Mouse (Mus musculus): ENCODE results near the gene Tbc1d5.
"Not testable (repeated sequence)": the region's sequence is repeated elsewhere in the genome, so short reads cannot be mapped to it uniquely, and the experiment has no call there.

Gene Tbc1d5

DNA sequence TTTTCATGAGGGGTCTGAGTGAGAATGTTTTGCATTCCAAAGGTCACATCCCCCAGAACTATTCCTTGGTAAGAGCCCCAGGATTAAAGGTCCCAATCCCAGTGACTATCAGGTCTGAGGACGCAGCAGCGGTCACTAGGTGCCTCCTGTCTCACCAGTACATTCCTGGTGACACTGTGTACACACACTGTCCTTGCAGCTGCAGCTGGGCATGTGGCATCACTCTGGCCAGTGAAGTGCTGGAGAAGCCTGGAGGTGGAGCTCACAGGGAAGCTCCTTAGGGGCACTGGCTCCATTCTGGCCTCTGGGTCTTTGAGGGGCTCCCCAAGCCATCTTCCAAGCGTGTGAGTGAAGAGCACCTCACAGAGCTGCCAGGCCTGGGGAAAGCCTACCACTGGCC is 427.2 kb downstream of the Tbc1d5 start:
- no peak for DNase-seq (ENCODE audit: low read depth, low spot score)

DNA sequence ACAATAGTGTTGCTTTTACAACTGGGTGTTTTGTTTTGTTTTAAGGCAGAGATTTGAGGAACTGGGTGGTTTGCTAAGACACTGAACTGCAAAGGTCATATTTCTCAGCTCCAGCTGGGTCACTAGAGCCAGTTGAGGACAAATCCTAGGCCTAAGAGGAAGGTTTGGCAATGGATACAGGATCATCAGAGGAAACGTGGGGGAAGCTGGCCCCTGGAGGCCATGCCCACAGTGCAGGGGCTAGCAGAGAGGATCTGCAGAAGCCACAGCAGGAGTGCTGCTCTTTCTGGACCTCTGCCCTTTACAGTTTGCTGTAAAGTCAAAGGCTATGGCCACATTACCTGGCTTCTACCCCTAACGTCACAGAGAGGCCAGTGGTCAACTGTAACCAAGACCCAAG is 428.3 kb downstream of the Tbc1d5 start:
- DNase-seq (ENCODE audit: low read depth, low spot score) = no peak

DNA sequence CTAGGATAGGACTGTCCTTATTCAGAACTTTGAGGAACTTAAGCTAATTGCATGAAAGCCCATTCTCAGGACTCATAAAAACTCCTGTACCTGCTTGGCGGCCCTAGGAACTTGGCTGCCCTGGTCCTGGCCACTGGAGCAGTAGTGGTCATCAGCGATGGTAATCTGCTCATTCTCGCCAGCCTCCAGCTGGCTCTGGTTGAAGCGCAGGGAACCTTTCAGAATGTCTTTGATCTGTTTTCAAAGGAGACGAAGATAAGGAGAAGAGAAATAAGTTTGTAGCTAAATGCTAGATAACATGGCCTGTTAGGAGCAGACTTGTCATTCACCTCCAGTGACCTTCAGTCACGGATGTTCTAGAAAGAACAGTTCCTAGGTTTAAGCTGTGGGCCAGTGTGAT is 437.8 kb downstream of the Tbc1d5 start:
- DNase-seq (ENCODE audit: low read depth, low spot score) = no peak

DNA sequence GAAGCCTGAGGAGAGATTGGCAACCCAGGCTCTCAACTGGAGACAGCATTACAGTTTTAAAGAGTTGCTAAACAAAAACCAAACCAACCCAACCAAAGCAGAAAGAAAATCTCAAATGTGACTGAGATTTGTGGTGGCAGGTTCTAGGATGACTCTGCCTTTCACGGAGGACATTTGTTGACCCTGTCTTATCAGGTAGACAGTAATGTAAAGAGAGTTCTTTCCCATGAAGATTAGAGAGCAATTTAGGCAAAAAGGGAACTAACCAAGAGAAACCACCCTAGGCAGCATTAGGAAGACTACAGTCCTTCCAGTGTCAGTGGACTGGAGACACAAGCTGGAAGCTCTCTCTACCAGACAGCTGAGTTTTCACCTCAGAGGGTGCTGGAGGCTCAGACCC is 438.3 kb downstream of the Tbc1d5 start:
- no peak for DNase-seq (ENCODE audit: low read depth, low spot score)

DNA sequence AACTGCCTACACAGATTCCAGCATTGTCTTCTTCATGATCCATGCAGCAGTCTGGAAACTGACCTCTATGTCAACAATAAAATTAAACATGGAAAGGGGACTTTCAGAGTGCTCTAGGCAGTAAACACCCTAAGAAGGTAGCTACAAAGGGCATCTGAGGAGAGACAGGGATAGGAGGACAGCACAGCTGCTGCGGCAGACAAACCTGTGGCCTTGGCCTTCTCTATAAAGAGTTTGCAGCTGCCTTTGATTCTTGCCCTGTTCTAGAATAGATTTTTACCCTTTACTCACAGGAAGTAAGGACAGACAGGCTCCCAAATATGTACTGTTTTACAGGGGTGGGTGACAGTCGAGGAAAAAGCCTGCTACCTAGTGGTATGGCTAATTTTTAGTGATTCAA is 440.7 kb downstream of the Tbc1d5 start:
- DNase-seq (ENCODE audit: low read depth, low spot score) = no peak

DNA sequence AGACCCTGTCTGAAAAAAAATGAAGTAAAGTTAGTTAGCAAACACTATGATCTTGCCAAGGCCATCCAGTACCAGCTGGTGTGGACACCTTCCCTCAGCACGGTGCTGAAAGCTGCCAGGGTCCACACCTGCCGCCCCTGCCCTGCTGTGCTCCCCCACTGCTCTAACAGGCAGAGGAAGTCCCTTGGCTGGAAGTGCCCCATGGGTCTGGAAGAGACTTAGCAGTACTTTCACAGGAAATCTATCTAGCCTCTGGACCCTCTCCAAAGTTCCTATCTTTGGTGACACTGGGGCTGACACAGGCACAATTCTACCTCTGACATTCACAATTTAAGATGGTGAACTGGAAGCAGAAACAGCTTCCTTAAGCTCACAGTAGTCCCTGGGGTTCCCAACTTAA is 442.1 kb downstream of the Tbc1d5 start:
- peak; percentile 55 for DNase-seq (ENCODE audit: low read depth, low spot score)

DNA sequence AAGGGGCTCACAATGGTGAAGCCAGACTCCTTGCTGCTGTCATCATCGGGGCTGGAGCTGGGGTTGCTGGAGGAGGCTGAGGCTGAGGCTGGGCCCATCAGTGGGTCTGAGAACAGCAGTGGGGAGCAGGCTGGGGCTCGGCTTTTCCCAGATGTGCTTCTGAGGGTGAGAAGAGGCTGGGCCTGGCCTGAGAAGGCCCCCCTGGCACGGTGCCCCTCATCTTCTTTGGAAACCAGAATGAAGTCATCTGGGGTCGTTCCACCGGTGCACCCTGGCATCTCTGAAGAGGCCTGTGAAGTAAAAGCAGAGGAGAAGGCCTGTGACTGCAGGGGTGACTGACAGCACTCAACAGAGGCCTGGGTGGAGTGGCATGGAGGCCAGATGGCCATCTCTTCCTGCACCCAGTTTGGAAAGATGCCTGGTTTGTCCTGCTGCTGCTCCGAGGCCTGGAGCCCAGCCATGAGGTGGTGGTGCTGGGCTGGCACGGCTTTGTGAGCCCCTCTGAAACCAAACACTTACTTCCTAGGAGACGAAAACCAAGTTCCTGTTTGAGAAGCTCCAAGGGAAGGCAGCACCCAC is 443.1 kb downstream of the Tbc1d5 start:
- peak; percentile 62 for DNase-seq (ENCODE audit: low read depth, low spot score)

DNA sequence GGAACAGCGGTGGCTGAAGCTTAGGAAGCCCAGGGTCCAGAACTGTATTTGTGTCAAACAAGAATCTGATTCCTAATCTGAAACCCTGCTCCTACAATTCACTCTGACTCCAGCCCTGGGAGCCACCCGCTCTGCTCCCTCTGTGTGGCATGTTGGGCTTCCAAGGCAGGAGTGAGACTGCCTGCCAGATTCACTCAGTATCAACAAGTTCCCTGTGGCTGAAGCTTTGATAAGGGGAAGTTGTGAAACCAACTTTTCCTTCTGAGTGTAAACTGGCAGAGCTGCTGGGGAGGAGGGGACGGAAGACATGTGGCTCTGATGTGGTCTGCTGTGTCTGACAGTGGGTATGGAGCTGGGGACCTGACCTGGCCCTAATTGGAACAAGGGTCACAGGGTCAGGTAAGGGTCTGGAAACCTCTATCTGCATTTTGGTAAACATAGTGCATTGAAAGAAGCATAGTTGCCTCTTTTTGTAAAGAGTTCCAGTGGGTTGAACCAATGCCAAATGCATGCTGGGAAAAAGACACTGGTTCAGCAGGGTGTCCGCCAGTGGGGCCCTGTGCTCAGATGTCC is 443.7 kb downstream of the Tbc1d5 start:
- peak; percentile 59 for DNase-seq (ENCODE audit: low read depth, low spot score)

DNA sequence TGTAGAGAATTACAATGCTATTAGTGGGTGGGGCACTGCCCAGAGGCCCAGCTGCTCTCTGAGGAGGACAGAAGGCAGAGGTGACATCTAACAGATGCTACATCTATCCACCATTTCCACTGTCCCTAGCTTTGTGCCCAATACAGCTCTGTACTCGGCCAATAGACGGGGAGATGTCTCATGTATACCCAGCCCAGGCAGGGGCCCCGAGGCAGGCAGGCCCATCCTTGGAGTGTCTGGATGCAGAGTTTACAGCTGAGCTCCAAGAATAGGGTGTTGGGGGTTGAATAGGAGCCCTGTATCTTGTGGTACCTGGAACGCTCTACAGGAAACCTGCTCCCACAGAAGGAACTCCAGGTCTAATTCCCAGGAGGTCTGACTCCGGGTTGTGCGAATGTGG is 444.4 kb downstream of the Tbc1d5 start:
- DNase-seq (ENCODE audit: low read depth, low spot score) = no peak

DNA sequence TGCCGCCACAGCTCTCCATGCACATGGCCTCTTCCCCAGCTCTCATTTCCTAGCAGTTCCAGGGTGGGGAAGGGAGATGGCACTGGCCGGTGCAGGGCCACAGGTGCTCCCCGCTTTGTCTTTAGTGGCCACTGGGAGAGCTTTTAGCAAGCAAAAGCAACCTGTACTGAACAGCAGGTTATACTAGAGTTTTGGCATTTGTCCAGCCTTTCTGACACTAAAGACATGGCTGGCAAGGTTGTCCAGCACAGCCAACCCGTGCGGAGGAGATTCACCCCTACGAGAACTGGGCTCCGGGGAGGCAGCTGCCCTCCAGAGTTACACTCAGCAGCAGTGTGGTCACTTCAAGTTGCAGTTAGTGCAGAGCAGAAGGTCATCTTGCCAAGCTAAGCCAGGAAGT is 445.8 kb downstream of the Tbc1d5 start:
- peak; percentile 47 for DNase-seq (ENCODE audit: low read depth, low spot score)

DNA sequence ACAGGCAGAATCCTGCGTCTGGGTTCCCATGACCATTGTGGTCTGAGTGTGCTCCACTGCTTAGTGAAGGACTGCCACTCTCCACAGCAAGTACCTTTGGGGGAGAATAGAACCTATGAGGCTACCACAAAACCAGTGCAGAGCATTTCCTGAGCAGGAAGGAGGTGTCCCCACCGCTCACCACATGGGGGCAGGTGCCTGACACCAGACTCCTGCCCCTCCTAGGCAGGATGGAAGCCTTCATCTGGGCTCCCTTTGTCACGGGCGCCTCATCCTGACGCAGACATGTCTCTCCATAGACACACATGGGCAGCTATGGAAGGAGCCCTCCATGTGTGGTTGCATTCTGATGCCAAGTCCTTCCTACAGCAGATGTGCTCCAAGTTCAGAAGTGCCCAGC is 447.3 kb downstream of the Tbc1d5 start:
- no peak for DNase-seq (ENCODE audit: low read depth, low spot score)

DNA sequence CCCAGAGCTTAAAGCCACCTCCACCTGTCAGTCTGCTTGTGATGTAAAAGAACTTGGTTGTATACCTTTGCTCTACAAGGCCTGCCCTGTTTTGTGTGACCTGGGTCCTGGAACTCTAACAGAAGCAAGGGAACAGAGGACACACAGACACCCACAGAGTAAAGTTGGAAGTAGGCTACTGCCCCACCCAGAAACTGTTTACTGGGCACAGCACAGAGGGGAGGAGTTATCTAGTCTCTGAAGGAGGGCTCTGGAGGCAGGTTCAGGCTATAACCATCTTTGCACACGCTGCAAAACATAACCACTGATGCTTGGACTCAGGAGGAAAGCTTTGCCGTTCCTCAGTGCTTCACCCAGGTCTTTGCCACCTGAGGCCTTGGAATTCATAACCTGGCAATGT is 448.3 kb downstream of the Tbc1d5 start:
- no peak for DNase-seq (ENCODE audit: low read depth, low spot score)

DNA sequence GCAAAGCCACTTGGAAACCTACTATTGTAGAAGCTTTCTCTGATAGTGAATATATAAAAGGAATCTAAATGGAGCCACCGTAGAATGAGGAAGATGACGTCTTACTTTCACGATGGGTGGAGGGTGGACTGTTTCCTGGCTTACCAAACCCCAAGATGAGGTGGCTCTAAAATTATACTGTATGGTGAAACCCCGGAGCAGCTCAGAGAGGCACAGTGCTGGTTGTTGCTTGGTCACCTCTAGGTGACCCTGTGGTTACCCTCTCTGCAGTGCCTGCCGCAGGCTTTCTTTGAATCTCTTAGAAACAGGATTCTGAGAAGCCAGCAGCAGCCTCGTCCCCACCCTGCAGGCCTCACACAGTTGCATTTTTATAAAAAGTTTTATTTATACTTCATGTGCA is 449.6 kb downstream of the Tbc1d5 start:
- no peak for DNase-seq (ENCODE audit: low read depth, low spot score)

DNA sequence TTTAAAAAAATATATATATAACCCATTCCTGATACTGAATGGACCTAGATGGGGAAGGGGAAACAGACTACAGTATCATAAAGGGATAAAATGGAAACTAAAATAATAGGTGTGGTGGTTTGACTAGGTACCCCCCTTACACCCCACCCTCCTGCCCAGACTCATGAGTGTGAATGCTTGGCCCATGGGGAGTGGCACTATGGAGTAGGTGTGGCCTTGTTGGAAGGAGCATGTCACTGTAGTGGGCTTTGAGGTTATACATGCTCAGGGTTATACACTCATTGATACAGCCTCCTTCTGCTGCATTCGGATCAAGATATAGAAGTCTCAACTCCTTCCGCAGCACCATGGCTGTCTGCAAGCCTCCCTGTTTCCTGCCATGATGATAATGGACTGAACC is 450.1 kb downstream of the Tbc1d5 start:
- no peak for DNase-seq (ENCODE audit: low read depth, low spot score)

DNA sequence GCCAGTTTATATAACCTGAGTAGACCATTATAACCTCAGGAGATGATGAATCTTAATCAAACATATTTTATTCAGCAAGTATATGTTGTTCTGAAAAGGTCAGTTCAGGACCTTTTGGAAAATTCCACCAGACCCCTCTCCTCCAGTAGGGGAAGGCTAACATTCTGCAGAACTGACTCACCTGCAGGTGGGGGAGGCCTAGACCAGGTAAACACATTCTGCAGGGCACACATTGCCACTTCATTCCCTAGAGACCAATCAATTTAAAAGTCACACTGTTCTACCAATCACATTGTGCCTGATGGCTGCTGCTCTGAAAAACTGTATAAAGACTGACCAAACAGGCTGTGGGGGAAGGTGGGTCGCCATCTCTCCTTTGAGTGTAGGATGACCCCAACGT is 452.9 kb downstream of the Tbc1d5 start:
- no peak for DNase-seq (ENCODE audit: low read depth, low spot score)

DNA sequence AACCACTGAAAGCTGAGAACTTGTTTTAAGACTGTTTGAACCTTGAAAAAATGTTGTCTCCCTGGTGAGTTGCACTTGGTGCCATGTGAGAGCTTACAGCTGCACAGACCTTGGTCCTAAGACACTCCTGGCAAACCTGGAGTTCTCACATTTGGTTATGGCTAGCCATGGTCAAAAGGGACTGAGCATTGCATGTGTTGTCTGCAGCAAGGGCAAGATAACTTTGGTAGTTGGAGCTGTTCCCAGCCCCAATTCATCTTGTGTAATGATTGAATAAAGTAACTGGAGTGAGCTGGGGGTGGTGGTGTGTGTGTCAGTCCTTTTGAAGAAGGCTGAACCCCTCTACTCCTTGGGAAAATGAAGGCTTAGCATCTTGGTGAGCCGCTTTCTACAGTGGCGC is 454.8 kb downstream of the Tbc1d5 start:
- DNase-seq (ENCODE audit: low read depth, low spot score) = no peak

DNA sequence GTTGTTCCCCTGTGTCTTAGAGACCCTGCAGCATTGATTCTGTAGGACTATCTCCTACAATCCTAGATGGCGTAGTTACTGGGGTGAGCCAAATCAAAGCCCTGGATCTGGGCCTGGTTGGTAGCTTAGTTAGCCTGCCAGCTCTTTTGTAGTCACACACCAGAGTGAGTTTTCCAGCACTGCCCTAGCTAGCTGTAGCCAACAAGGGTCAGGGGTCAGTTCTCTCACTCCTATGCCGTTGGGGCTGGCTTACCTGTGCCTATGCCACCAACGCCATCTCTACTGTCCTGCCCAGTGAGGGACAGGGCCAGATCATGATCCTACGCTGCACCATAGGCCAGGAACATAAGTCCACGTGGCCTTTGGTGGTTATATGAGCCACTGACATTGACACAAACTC is 461.6 kb downstream of the Tbc1d5 start:
- no peak for DNase-seq (ENCODE audit: low read depth, low spot score)

DNA sequence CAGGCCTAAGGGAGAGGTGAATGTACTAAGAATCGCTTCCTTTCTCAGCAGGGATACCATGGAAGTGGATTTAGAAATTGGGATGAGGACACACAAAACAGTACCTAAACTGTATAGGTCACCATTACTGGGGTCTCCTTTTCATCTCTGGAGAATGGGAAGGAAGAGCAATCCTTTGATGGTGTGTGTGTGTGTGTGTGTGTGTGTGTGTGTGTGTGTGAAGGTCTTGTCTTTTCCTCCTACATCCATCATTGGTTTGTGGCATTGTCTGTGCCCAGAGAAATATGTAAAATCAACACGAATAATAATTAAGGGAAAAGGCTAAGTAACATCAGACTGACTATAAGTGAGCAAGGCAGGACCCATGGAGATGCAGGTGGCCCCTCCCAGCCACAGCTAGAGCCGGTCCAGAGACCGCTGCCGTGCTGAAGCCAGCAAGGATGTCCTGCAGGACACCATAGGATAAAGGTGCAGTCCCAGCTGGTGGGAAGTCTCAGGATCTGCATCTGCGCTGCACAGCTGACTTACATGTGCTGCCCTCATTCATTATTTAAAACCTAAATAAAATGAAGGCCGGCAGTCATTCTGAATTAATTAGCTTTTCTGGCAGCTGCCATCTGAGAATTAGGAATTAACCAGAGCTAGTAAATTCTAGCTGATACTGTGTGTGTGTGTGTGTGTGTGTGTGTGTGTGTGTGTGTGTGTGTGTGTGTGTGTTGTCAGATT is 468.5 kb downstream of the Tbc1d5 start:
- no peak for DNase-seq (ENCODE audit: low read depth, low spot score)

DNA sequence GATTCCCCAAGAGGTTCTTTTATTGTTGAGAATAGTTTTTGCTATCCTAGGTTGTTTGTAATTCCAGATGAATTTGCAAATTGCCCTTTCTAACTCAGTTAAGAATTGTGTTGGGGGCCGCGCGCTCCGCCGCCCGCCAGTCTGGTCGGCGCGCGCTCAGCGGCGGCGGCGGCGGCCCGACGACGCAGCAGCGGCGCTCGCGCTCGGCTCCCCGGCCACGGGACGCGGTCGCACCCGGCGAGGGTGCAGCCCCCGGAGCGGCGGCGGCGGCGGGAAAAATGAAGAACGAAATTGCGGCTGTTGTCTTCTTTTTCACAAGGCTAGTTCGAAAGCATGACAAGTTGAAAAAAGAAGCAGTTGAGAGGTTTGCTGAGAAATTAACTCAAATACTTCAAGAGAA is 480.7 kb downstream of the Tbc1d5 start:
- not testable (repeated sequence) for DNase-seq (ENCODE audit: low read depth, low spot score)

DNA sequence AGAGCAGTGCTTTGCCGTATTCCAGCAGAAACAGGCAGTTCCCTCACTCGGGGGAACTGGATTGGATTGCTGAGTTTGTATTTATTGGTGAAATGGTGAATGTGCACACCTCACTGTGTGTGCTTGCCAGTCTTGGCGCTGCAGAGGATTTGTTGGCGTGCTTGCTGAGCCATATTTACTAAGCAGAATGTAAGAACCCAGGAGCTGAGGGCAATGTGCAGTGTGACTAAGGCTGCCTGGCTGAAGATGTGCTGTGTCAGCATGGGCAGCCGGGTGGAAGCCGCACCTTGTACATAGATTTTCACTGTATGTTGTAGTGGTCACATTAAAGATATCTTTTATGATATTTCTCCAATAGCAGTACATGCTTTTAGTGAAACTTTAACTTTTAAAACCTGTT is 491.0 kb downstream of the Tbc1d5 start:
- DNase-seq (ENCODE audit: low read depth, low spot score) = peak; percentile 92

DNA sequence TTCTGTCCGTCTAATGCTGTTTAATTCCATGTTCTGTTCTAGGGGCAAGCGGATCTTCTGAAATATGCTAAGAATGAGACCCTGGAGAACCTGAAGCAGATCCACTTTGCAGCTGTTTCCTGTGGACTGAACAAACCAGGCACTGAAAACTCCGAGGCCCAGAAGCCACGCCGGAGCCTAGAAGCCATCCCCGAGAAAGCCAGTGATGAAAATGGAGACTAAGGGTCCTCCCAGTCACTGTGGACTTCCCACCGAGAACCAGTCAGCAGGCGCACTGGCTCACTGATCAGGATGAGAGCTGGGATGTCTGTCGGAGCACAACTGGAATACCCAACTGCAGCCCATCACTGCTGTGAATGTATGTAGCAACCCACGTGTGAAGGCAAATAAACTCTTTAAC is 491.5 kb downstream of the Tbc1d5 start:
- DNase-seq (ENCODE audit: low read depth, low spot score) = no peak

DNA sequence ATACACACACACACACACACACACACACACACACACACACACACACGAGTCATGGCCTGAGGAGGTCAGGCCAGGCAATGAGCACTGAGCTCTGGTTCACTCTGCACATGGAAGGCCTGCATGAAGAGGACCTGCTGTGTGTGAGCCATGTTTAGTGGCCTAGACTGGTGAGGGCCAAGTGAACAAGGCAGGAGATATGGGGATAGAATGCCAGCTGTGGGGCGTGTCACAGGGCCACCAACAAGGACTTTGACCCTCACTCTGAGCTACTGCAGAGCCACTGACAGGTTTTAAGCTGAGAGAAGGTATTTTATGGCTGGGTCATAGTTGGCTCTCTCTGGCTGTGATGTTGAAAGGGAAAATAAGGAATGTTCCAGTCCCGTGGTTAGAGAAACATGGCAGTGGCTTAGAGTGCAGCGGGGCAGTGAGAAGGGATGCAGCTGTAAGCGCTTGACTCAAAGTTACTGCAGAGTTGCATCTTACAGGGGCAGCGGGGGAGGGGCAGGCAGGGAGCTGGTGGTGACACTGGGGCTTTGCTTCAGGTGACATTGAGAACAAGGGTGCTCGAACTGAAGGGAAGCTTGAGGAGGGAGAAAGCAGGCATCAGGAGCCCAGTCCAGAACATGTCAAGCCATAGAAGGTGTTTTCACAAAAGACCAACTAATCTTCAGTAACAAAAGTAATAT is 494.0 kb downstream of the Tbc1d5 start:
- DNase-seq (ENCODE audit: low read depth, low spot score) = no peak

Measured in brain, adult 2 months (tissue).